Mouse (Mus musculus) limb, embryonic 12.5 days (tissue): Measurements from ENCODE around the gene Rab12. TPM values are rescaled to one million over a fixed set of nuclear protein-coding genes. Genes with fewer than 3 reads are reported as not detected.

Source experiments
- ATAC-seq: fragments of 200-750 bp; cut with Nextera tagmentation; 2 replicates; pipeline ENCODE4 v1.8.0; 2017; ENCODE audit warnings: low read depth, moderate TSS enrichment; ENCODE audit not compliant: insufficient number of reproducible peaks, insufficient read depth, low FRiP score, low TSS enrichment
- H3K27ac ChIP-seq: fragments of 300-500 bp; sonication (generic); 2 replicates; pipeline ENCODE4 v1.5.1; 2016; ENCODE audit warnings: mild to moderate bottlenecking, moderate library complexity
- H3K27me3 ChIP-seq: fragments of 300-500 bp; sonication (generic); 2 replicates; pipeline ENCODE4 v1.6.1; 2016; ENCODE audit warnings: mild to moderate bottlenecking, moderate library complexity
- H3K36me3 ChIP-seq: fragments of 300-500 bp; sonication (generic); 2 replicates; pipeline ENCODE4 v1.6.1; 2016; ENCODE audit warnings: mild to moderate bottlenecking, moderate library complexity
- H3K4me1 ChIP-seq: fragments of 300-500 bp; sonication (generic); replicated peaks from 2 replicates; pipeline ENCODE4 v1.6.1; 2016
- H3K4me2 ChIP-seq: fragments of 300-500 bp; sonication (generic); 2 replicates; pipeline ENCODE4 v1.6.1; 2016; ENCODE audit warnings: mild to moderate bottlenecking, moderate library complexity
- H3K4me3 ChIP-seq: fragments of 300-500 bp; sonication (generic); replicated peaks from 2 replicates; pipeline ENCODE4 v1.5.1; 2016; ENCODE audit warnings: mild to moderate bottlenecking
- H3K9ac ChIP-seq: fragments of 300-500 bp; sonication (generic); replicated peaks from 2 replicates; pipeline ENCODE4 v1.6.1; 2016; ENCODE audit warnings: mild to moderate bottlenecking, moderate library complexity
- H3K9me3 ChIP-seq: fragments of 300-500 bp; sonication (generic); 2 replicates; pipeline ENCODE4 v1.6.1; 2016; ENCODE audit warnings: mild to moderate bottlenecking, moderate library complexity
- WGBS: fragments of 180-500 bp; shearing (Covaris S2); methylation state at CpG from one replicate; pipeline ENCODE4 v1.1.7; 2016; 5-methylcytosine and 5-hydroxymethylcytosine counted together
- polyA plus RNA-seq: library from polyadenylated mRNA; unstranded; fragments of >200 nt; fragmentation: Nextera tagmentation; extraction: Ambion mirVana; gene quantifications from 2 replicates; pipeline ENCODE4 v1.2.1, GENCODE M21; 2016

Gene Rab12
- polyA plus RNA-seq, 1 experiment from 2014 or later, result 48.0 TPM

DNA sequence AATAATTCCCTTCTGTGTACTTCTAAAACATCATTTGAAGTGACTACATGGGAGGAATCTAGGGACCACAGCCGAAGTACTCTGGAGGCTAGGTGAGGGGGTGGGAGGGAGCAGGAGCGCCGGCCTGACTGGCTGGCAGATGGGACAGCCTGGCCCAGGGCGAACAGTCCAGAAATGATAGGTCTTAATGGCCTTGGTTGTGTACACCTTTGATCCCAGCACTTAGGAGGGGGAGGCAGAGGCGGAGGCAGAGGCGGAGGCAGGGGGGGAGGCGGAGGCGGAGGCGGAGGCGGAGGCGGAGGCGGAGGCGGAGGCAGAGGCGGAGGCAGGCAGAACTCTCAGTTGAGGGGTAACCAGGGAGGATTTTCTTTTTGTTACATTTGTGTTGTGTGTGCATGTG lies 20.9 kb downstream of the Rab12 start:
- Histone ChIP-seq H3K9me3 (no peaks in the 10 kb centered on the region), H3K4me2 (no peak overlapping the region), H3K4me1 (no peaks in the 10 kb centered on the region), H3K9ac (no peak overlapping the region), H3K27me3 (no peaks in the 10 kb centered on the region), H3K27ac (no peak overlapping the region), H3K36me3 (peaks cover 93% of the 10 kb centered on the region), H3K4me3 (no peak overlapping the region)
- WGBS, result 84% methylated on average over 14 of the region's 14 CpGs
- ATAC-seq, result no peak

- H3K27ac ChIP-seq, result no peak overlapping the region
- no peak for ATAC-seq
- peaks cover 86% of the 10 kb centered on the region for H3K36me3 ChIP-seq
Observed at GRCm38 (mm10) chr17:66496589-66496988, 22.9 kb downstream of the Rab12 start.

GRCm38 (mm10) chr17:66490022-66490601 lies 29.4 kb downstream of the Rab12 start:
- Histone ChIP-seq H3K4me1 (no peaks in the 10 kb centered on the region), H3K9ac (no peak overlapping the region), H3K9me3 (no peaks in the 10 kb centered on the region), H3K4me2 (no peak overlapping the region), H3K36me3 (peaks cover 22% of the 10 kb centered on the region), H3K4me3 (no peak overlapping the region), H3K27ac (no peak overlapping the region), H3K27me3 (no peaks in the 10 kb centered on the region)
- 44% methylated on average over 10 of the region's 10 CpGs for WGBS
- ATAC-seq, result no peak

More at GRCm38 (mm10) chr17:66496589-66496988, 22.9 kb downstream of the Rab12 start:
- H3K9me3 ChIP-seq, result no peaks in the 10 kb centered on the region
- 95% methylated on average over 9 of the region's 9 CpGs for WGBS
- no peak overlapping the region for H3K4me2 ChIP-seq
- no peak overlapping the region for H3K4me3 ChIP-seq
- no peaks in the 10 kb centered on the region for H3K27me3 ChIP-seq
- H3K9ac ChIP-seq, result no peak overlapping the region
- H3K4me1 ChIP-seq, result no peaks in the 10 kb centered on the region

DNA sequence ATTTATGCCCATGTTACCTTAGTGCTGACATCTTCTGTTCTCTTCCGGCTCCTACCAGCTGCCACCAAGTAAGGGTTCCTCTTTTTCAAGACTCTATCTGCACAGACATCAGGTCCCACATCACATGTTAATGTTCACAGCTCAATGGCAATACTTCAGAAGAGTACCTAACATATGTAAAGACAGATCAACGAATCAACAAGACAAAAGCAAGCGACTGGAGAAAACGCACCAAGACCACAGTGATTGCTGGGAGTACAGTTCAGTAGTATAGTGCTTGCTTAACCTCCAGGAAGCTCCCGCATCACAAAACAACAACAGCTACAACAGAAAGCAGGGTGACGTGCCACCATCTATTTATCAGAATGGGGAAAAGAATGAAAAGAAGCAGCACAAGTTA lies 33.0 kb downstream of the Rab12 start:
- H3K9ac ChIP-seq, result no peak overlapping the region
- no peaks in the 10 kb centered on the region for H3K9me3 ChIP-seq
- no peak overlapping the region for H3K27ac ChIP-seq
- H3K36me3 ChIP-seq, result no peaks in the 10 kb centered on the region
- whole genome bisulfite sequencing, result 83% methylated on average over 6 of the region's 6 CpGs
- 0 out of 2 replicates have a peak, but pooled peaks cover 4% of the 10 kb centered on the region for H3K4me1 ChIP-seq
- H3K27me3 ChIP-seq, result peaks cover 2% of the 10 kb centered on the region; the same call in 1 of the 2 replicates
- H3K4me2 ChIP-seq, result no peak overlapping the region
- no peak overlapping the region for H3K4me3 ChIP-seq
- no peak for ATAC-seq

- no peak overlapping the region for H3K4me3 ChIP-seq
- no peaks in the 10 kb centered on the region for H3K36me3 ChIP-seq
- H3K4me1 ChIP-seq, result peaks cover 5% of the 10 kb centered on the region
- H3K4me2 ChIP-seq, result 0 out of 2 replicates have a peak overlapping the region, but pooled peaks have one; percentile 19
- no peak overlapping the region for H3K27ac ChIP-seq
- 11% methylated on average over 11 of the region's 11 CpGs for WGBS
- peak; percentile 43; the same call in 1 of the 2 replicates for ATAC-seq
- no peak overlapping the region for H3K9ac ChIP-seq
- H3K9me3 ChIP-seq, result no peaks in the 10 kb centered on the region
- peaks cover 9% of the 10 kb centered on the region for H3K27me3 ChIP-seq
Observed at GRCm38 (mm10) chr17:66485742-66486141, 33.8 kb downstream of the Rab12 start.

GRCm38 (mm10) chr17:66484965-66485364 lies 34.6 kb downstream of the Rab12 start:
- no peak overlapping the region for H3K27ac ChIP-seq
- no peaks in the 10 kb centered on the region for H3K36me3 ChIP-seq
- no peak for ATAC-seq
- H3K4me1 ChIP-seq, result peaks cover 12% of the 10 kb centered on the region
- no peak overlapping the region for H3K9ac ChIP-seq
- H3K4me3 ChIP-seq, result no peak overlapping the region
- H3K4me2 ChIP-seq, result no peak overlapping the region
- WGBS, result 56% methylated on average over 2 of the region's 2 CpGs
- peaks cover 16% of the 10 kb centered on the region for H3K27me3 ChIP-seq
- no peaks in the 10 kb centered on the region for H3K9me3 ChIP-seq

GRCm38 (mm10) chr17:66483651-66484454 lies 35.7 kb downstream of the Rab12 start:
- Histone ChIP-seq H3K4me3 (no peak overlapping the region), H3K4me1 (peaks cover 15% of the 10 kb centered on the region), H3K36me3 (no peaks in the 10 kb centered on the region), H3K9ac (no peak overlapping the region), H3K9me3 (no peaks in the 10 kb centered on the region), H3K4me2 (no peak overlapping the region), H3K27me3 (peaks cover 27% of the 10 kb centered on the region), H3K27ac (no peak overlapping the region)
- no peak for ATAC-seq
- WGBS, result 75% methylated on average over 9 of the region's 9 CpGs

DNA sequence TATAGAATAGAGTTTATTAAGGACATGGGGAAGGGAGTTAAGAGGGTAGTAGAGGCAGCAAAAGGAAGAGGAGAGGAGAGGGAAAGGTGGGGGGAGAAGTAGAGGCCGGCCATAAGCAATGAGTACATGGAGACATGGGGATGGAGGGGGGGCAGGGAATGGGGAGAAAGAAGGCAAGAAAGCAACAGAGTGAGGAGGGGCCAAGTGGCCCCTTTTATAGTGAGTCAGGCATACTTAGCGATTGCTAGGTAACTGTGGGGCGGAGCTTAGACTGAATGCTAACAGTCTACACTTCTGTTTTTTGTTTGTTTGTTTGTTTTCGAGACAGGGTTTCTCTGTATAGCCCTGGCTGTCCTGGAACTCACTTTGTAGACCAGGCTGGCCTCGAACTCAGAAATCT lies 38.2 kb downstream of the Rab12 start:
- no peak overlapping the region for H3K27ac ChIP-seq
- H3K4me1 ChIP-seq, result peaks cover 15% of the 10 kb centered on the region
- H3K4me2 ChIP-seq, result no peak overlapping the region
- no peak for ATAC-seq
- H3K36me3 ChIP-seq, result no peaks in the 10 kb centered on the region
- H3K9ac ChIP-seq, result no peak overlapping the region
- no peaks in the 10 kb centered on the region for H3K9me3 ChIP-seq
- H3K27me3 ChIP-seq, result peaks cover 34% of the 10 kb centered on the region
- 79% methylated on average over 5 of the region's 5 CpGs for WGBS
- no peak overlapping the region for H3K4me3 ChIP-seq

DNA sequence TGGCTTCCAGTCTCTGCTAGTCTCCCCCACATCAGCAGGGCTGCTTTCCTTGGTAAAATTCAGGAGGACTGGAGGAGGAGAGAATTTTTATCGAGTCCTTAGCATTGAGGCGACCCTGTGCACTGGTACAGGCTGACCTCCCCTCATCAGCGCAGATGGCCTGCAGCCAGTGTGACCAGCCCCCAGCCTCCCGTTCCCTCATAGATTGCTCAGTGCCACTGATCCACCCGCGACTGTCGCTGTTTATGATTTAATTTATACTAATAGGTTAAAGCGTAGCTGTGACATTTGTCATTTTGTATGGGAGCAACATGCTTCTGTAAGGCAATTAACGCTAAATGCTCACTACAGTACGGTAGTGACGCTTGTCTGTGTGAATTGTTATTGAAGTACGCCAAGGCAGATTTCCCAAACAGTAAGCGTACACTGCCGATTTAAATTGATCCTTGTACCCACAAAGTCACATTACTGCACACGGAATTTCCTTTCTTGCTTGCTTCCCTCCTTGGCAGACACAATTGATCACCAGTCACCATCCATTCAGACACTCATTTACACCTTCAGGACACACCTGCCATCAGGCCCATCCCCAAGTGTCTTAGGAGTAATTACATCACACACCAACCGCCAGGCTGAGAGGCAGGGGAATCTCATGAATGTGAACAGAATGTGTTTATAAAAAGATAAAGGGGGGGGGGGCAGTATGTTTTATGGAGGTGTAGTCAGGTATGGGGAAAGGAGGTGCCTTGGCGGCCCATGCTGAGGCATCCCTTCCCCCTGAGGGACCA lies 38.8 kb downstream of the Rab12 start:
- Histone ChIP-seq H3K4me1 (peaks cover 15% of the 10 kb centered on the region), H3K4me2 (peak overlapping the region; percentile 45), H3K9ac (no peak overlapping the region; the same call in 1 of the 2 replicates), H3K9me3 (no peaks in the 10 kb centered on the region), H3K4me3 (peak overlapping the region; percentile 15; the same call in 1 of the 2 replicates), H3K36me3 (no peaks in the 10 kb centered on the region), H3K27ac (no peak overlapping the region), H3K27me3 (peaks cover 34% of the 10 kb centered on the region)
- 23% methylated on average over 17 of the region's 17 CpGs for WGBS
- ATAC-seq, result no peak

GRCm38 (mm10) chr17:66479813-66480490 lies 39.6 kb downstream of the Rab12 start:
- Histone ChIP-seq H3K36me3 (no peaks in the 10 kb centered on the region), H3K27me3 (peaks cover 34% of the 10 kb centered on the region), H3K4me1 (peaks cover 15% of the 10 kb centered on the region), H3K9ac (peak overlapping the region; percentile 40), H3K9me3 (peaks cover under 1% of the 10 kb centered on the region; the same call in 1 of the 2 replicates), H3K4me2 (peak overlapping the region; percentile 45), H3K4me3 (peak overlapping the region; percentile 15; the same call in 1 of the 2 replicates), H3K27ac (no peak overlapping the region)
- 8% methylated on average over 21 of the region's 21 CpGs for WGBS
- ATAC-seq, result no peak
